Mouse (Mus musculus) layer of hippocampus, adult 11-12 months (tissue): ENCODE data around the gene Dgat2l6.

Source experiments
- DNase-seq: peaks from one replicate; pipeline ENCODE4 v3.0.0; 2022; ENCODE audit warnings: low spot score

Gene Dgat2l6

DNA sequence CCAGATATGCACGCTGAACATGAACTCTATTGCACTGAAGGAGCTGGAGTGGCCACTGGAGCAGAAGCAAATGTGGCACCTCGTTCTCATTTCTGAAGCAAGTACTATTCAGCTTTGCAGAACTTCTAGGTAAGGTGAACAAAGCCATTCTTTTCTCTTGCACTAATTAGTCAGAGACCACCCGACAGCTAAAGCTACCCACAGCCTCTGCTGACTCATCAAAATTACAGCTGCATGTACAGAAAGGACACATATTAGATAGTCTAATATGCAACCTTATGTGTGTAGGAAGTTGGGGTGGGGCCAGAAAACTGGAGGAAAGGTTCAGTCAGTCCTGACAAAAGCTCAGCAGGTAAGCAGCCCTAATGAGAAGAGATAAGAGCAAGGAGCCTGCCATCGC lies at the start of gene Dgat2l6:
TSS of gene Dgat2l6 (plus strand) at position 368 of the 400 bp plus-strand sequence.
- no peak for DNase-seq

DNA sequence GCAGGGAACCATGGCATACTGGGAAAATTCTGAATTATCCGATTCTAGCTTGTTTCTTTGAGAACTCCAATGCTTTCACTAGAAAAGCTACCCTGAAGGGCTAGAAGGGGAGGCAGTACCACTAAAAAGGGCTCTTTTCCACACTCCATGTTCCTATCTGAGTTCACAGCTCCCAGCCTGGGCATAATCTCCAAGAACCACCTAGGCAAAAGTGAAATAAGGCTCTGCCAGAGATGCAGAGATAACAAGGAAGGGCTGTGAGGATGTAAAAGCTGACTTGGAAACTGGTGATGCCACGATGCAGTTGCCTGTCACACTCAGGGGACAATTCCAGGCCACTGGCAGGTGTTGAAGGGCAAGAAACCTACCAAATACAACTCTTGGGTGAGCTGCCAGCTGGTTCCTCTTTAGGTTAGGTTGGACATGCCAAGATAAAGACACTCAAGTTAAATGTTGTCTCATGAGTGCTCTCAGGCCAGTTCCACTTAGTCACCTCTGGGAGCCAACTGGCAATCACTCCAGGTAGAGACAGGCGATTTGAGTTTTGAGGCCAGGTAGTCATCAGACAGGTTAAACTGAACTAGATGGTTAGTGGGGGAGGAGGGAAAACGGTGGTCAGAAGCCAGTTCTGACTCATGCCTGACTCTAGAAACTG lies 48.9 kb upstream of the Dgat2l6 start:
- DNase-seq = no peak

DNA sequence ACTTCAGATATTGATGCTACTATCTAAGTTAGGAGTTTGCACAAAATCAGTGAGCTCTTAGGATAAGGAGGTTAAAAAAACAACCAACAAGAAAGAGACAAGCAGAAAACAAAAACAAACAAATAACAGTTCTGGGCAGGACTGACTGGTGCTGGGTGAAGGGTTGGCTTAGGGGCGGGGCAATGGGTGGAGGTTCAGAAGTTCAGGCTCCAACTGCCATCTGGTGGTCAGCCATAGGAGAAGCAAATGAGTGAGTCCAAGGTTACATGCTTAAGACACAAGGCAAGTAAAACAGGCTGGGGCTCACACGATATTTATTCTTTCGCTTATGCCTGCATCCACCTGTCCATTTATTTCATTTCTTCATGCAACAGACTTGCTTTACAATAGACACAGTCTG lies 44.3 kb upstream of the Dgat2l6 start:
- peak; percentile 56 for DNase-seq

DNA sequence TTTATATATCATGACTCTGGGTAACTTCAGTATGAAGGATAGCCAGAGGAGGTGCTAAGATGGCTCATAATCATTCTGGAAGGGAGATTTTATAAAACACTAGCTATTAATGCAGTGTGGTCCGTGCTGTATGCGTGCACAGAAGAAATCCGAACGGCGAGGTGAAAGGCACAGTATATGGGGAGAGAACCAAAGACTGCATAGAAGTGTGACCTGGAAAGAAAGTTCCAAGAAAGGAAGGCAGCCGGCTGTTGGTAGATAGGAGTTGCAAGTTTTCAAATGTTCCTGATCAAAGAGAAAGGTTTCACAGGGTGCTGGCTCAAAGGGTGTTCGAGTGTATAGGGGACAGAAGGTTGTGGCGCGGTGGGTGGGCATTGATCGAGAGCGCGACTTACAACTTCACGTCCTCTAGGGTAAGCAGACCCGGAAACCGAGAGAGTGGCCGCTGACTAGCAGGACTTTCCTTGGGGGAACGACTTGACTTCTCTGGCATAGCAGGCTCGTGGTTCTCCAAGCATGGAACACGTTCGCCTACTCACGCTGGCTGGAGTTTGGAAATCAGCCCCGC lies 31.1 kb upstream of the Dgat2l6 start:
- no peak for DNase-seq

DNA sequence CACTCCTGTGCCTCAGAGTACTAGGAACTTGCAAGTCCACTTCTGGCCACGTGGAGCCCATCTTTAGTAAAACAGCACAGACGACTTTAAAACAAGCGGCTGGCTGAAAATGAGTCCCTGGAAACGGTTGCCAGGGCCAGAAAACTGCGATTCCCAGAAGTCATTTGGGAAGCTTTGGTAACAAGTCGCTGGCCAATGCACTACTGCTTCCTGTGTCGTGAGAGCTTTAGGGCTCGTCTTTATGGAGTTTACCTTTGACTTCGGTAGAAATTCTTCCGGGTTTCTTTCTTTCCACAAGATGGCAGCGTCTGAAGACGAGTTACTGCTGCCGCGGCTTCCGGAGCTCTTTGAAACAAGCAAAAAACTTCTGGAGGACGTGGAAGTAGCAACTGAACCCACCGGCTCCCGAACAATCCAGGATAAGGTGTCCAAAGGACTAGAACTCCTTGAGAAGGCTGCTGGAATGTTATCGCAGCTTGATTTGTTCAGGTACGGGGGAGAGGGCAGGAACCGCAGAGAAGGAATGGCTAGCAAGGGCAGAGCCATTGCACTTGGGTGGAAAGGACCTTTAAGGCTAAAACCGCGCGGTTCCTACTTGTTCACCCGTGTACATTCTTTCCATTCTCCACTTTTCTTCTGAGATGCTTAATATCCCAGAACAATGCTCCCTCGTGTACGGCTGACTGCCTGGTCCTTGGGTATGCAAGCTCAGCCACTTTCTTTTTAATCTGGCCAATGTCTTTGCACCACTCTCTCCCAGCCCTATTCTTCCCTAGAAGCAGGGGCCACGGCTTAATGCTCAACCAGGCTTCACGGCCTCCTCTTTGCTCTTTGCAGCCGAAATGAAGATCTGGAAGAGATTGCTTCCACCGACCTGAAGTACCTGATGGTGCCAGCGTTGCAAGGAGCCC lies 30.3 kb upstream of the Dgat2l6 start, which contains the start of gene Igbp1:
TSS of gene Igbp1 (plus strand) at position 224 of the 911 bp plus-strand sequence.
- peak; percentile 83 for DNase-seq

DNA sequence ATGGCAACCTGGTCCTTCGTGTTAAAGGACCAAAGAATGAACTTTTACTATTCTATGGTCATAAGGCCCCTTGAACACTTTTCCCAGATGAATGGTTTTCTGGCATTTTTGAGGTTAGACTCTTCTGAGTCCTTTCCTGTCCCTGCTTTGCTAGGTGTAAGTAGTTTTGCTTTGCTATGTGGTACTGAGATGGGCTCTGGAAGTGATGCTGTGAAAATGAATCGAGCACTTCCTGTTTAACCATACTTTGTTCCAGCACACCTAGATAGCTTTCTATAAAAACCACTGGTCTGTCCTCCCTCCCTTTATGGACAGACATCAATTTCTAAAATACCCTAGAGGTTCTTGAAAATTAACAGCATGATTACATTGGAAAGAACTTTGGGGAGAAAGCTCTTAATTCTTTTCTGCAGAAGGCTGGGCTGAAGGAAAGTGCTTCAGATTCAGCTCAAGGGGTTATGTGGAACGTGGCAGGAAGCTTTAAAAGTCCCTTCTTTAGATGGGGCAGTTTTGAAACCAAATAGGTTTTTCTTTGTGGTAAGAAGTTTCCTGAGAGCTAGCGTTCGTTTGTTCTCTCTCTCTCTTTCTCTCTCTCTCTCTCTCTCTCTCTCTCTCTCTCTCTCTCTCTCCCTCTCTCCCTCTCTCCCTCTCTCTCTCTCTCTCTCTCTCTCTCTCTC lies 20.3 kb upstream of the Dgat2l6 start:
- no peak for DNase-seq

DNA sequence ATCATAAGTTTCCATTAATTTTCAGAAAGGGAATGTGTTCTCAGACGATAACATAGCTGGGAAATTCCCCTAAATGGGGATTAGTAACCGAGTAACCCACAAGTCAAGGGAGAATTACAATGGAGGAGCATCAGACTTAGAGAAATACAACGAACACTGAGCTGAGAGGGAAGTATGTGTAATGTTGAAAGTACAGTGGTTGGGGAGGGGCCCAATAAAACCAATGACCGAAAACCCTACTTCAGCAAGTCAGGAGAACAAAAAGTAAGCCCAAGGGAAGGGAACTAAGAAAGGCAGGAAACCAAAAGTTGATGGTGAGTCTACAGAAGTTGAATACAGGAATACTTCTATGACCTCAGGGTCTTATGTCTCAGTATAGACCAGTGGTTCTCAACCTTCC lies 16.5 kb upstream of the Dgat2l6 start:
- DNase-seq = no peak

DNA sequence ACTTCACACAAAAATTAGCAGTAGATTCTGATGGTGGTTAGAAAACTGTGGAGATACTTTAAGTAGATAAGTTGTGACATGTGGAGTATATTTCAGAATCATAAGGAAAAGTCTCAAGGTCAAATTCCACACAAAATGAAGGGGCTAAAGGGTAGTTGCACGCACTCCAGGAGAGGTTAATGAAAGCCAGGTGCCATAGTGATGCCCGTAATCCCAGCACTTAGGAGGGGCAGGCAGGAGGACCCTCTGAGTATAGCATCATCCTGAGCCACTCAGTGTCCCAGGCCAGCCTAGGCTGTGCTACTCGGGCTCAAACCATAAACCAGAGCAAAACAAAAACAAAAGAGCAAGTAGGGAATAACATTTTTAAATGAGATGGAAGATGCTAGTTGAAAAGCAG lies 14.7 kb upstream of the Dgat2l6 start:
- DNase-seq = no peak

DNA sequence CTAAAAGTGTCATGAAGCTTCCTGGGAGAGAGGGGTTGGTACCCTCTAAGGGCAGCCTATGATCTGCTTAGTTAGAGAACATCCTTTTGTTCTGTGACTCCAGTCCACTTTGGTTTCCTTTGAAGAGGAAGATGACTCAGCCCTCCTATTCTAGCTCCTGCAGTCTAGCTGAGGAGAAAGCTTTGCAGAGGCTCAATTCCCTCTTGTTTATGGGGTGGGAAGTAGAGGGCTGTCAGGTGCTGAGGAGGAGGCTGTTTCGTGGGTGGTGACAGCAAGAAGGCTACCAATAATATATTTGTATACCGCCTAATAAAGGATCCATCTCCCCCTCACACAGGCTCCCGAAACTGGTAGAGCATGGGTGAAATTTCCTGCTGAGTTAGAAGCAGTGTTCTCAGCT lies 8.0 kb upstream of the Dgat2l6 start:
- DNase-seq = no peak

DNA sequence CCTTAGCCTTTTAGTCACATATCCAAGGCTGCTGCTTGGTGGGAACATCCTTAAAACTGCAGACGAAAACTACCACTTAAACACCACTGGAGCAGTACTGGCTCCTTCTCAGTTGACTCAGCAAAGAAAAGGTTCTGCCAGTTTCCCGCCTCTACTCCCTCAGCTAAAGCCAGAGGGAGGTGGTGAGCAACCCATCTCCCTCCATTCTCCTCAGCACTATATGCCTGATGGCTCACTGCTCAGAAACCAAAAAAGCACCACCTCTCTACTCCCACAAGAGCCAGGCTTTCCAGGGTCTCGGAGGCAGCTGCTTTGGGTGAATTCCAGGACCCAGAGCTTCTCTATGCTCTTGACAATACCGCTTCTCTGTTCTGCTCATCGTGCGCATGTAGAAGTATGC lies 7.0 kb upstream of the Dgat2l6 start:
- peak; percentile 9 for DNase-seq

DNA sequence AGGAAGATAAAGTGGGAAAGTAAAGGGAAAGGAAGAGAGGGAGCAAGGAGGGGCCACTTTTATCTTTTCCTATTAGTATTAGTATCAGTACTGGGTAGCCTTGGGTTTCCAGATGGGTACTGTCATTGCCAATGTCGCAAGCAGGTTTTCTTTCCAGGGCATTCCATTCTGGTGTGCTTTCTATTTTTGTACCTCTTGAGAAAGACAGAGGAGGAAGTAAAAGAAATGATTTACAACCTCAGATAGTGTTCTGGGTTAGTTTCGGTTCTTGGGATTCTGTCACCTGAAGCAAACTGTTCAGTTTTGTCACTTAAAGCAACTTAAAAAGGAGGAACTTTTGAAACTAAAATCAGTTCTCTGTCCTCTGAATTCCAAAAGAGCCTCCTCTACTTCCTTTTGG lies 6.1 kb upstream of the Dgat2l6 start:
- no peak for DNase-seq

DNA sequence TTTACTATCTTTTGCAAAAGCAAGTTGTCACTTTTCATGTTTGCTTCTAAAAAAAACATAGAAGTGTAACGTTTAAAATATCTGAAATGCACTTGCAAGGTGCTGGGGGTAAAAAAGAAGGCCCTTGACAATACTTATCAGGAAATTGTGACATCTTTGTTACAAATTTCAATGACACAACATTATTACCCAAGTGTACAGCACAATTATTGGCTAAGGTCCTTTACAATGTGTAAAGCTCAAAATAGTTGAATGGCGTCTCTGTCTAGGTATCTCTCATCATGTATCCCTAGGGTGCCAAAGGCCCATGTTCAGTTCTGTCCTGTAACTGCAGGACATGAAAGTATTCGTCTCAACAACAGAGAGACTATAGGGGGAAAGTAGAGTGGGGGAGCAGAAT lies 31.4 kb downstream of the Dgat2l6 start:
- DNase-seq = no peak

DNA sequence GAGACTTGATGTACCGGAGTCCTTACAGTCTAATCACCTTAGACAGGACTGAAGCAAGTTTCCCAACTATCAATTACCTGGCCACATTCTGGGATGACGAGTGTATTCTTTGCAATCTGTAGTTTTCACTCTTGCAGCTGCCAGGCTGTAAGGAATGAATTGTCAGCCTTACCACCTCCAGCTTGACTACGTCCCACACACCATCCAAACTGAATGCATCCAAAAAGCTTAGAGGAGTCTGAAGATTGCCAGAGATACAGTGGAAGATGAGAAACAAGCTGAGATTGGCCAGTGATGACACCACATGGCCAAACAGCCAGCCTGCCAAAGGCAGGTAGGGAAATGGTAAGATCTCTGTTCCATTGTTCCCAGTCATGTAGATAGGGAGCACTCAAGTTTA lies 41.1 kb downstream of the Dgat2l6 start:
- no peak for DNase-seq

DNA sequence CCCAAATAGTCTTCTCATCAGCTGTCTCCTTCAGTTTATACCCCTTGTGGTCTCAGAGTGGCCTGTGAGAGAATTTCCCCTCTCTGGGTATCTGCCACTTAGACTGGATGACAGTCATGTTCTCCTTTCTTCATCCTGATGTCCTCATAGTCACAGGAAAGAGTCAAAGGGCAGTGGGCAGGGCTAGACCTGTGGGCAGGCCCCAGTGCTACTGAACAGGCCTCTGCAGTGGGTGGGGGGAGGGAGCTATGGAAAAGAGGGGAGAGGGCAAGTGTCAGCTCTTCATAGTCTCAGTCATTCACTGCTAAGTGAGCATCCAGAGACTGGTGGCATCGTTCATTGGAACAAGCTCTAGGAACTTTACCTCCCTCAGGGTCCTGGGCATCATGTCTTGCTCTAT lies 47.3 kb downstream of the Dgat2l6 start, which contains the start of gene Awat1:
TSS of gene Awat1 (plus strand) at position 301 of the 400 bp plus-strand sequence.
- DNase-seq = no peak

DNA sequence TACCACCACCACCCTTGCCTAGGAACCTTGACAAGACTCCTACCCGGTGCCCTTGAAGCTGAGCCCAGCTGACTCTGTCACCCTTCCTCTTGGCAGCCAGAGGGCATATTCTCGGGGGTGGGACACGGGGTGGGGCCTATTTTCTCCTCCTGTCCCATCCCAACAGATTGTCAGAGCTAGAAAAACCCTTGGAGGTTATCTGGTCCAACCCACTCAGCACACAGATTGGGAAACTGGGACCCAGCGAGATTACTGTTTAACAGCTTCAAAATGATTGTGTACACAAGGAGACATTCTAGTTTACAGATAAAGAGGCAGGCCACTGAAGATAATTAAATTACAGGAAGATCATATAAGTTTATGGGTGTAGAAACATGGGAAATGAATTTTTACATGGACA lies 70.2 kb downstream of the Dgat2l6 start, which contains the start of gene P2ry4:
TSS of gene P2ry4 (minus strand) at position 79 of the 400 bp plus-strand sequence.
- no peak for DNase-seq
